Mouse (Mus musculus) left cerebral cortex, postnatal 36 days (tissue): ENCODE data around the gene Ick. TPM values are rescaled to one million over a fixed set of nuclear protein-coding genes. Genes with fewer than 3 reads are reported as not detected.
"Not testable (repeated sequence)": the region's sequence is repeated elsewhere in the genome, so short reads cannot be mapped to it uniquely, and the experiment has no call there.

ENCODE experiments used
- DNase-seq, 2 experiments: peaks; one replicate each; pipeline ENCODE4 v3.0.0; 2021 to 2022; ENCODE audit warnings: low spot score in 2 of 2, mixed read lengths in 1 of 2
- intact Hi-C: fragments of 180-260 bp; cut with DNase I; formaldehyde crosslinking; loops from one replicate; pipeline ENCODE4 v1.15.1; 2025
- total RNA-seq, 2 experiments: library from RNA; stranded (reverse); gene quantifications; 2 replicates each; pipeline ENCODE4 v1.2.3; 2021

Ick gene
- total RNA-seq, result 10 to 100 TPM; 19.3 to 20.6 TPM

DNA sequence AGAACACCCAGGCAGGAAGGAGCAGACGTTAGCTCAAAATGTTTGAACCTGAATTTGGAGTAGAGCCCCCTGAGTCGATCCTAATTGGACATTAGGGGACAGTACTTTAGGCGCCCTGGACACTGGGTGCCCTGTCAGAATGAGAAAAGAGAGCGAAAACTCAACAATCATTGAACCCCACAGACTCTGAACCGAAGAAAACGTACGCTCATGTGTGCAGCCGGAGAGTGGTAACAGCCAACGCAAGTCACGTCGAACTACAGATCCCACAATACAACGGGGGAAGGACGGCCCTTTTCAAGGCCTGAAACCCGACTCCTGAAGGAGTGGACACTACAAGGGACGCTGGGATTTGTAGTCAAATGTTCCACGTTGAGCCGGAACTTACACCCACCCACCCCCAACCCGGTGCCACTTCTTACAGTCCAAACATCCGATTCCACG is at the start of gene Ick, which contains the start of gene Fbxo9:
Gene Ick, plus strand, starts transcription at position 397 of the 444 bp plus-strand sequence.
Gene Fbxo9, minus strand, starts transcription at position 270 of the 444 bp plus-strand sequence.
- intact Hi-C loops, result no loop called here
- DNase-seq, result peak; percentile 86 to 88

DNA sequence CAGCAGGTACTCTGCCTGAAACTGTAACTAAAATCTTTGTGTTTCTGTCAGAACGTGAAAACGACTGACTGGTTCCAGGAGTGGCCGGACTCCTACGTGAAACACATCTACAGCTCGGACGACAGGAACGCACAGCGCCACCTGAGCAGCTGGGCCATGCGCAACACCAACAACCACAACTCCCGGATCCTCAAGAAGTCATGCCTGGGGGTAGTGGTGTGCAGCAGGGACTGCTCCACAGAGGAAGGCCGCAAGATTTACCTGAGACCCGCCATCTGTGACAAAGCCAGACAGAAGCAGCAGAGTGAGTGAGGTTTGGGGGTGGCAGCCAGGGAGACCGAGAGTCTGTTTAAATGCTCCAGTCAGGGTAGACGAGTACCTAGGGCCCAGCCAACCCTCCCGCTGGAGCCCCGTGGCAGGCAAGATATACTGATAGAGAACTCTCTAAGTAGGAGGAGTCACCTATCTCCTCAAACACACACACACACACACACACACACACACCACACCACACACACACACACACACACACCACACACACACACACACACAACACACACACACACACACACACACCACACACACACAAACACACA is 49.4 kb upstream of the Ick start:
- intact Hi-C loops, result no loop called here
- no peak for DNase-seq

DNA sequence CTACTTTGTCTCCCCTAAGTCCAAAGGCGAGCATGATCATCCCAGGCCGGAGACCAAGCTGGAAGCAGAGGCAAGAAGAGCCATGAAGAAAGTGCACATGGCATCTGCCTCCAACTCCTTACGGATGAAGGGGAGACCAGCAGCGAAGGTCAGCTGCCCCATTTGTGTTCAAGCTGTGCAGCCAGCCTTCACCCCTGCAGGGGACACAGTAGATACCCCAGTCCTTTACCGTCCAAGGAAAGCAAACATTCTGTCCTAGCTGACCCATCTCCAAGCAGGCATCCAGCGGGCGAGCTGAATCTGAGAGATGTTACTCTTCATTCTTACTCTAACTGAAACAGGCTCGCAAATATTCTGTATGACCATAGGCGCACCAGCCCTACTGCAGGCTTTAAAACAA is 46.6 kb upstream of the Ick start:
- intact Hi-C loops, result no loop called here
- DNase-seq, result no peak

DNA sequence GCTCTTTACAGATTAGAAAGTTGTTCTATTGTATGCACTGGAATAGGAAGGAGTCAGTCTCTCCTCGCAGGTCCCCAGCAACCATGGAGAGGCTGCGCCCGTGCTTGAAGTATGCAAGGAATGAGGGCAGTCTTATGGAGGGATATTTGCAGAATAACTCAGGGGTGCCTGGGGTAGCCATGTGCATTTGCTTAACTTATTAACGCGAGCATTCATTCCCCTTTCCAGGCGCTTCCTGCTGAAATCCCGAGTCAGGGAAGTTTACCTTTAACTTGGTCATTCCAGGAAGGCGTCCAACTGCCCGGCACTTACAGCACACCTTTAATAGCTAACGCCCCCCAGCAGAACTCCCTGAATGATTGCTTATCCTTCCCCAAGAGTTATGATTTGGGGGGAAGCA is 44.9 kb upstream of the Ick start:
- no peak for DNase-seq
- intact Hi-C loops, result no loop called here

DNA sequence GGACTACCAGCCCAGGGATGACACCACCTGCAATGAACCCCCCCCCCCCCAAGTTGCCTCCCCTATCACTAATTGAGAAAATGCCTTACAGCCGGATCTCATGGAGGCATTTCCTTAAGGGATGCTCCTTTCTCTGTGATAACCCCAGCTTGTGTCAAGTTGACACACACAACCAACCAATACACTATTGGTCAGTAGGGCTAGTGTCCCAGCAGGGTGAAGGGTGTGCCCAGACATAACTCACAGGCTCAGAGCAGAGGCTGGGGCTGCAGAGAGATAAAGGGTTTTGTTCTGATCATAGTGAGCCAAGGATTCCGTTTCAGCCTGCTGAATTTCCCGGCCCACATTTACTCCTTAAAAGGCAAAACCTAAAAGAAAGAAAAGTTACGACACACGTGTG is 38.5 kb upstream of the Ick start:
- intact Hi-C loops, result no loop called here
- no peak for DNase-seq

DNA sequence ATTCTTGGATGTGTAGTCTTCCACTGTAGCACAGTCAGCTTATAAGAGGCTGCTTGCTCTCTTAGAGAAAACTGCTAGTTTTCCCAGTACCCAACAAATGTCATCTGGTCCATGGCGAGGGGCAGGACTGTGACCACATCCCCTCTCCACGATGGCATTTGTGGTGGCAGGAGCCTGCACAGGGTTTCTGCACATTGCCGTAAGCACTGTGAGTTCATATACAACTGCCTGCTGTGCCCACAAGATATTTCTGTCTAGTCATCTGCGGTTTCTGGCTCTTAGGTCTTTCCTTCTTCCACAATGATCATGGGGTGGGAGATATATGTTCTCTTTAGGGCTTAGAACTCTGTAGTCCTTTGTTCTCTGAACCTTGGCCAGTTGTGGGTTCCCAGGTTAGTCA is 37.4 kb upstream of the Ick start:
- DNase-seq, result no peak
- intact Hi-C loops, result no loop called here

DNA sequence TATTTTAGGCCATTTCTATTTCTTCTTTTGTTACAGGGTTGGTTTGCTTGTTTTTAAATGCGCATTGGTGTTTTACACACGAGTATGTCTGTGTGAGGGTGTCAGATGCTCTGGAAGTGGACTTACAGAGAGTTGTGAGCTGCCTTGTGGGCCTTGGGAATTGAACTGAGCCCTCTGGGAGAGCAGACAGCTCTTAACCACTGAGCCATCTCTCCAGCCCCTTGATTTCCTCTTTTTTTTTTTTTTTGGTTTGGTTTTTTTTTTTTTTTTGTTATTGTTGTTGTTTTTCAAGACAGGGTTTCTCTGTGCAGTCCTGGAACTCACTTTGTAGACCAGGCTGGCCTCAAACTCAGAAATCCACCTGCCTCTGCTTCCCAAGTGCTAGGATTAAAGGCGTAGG is 35.7 kb upstream of the Ick start:
- DNase-seq, intact Hi-C loops: not testable (repeated sequence)

DNA sequence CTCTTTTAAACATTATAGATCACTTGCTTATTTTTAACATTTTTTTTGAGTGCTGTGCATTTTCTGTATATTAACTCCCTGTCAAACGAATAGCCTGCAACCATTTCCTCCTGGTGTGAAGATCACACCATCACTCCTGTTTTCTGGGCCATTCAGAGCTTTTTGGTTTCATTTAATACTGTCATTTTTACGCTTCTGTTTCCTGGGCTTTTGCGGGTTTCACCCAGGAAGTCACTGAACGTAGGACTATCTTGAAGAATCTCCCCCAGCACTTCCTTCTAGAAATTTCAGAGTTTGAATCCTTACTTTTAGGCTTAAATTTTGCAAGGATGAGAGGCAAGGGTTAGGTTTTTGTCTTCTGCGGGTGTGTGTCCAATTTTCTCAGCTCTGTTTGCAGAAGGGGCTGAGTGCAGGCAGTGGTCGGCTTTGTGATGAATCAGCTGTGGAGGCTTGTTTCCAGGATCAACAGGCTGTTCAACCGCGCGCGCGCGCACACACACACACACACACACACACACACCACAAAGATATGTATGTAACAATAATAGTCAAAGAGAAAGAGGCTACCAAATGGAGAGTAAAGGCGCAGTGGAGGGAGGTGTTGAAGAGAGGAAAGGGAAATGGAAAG is 35.2 kb upstream of the Ick start:
- intact Hi-C loops, result no loop called here
- DNase-seq, result no peak

DNA sequence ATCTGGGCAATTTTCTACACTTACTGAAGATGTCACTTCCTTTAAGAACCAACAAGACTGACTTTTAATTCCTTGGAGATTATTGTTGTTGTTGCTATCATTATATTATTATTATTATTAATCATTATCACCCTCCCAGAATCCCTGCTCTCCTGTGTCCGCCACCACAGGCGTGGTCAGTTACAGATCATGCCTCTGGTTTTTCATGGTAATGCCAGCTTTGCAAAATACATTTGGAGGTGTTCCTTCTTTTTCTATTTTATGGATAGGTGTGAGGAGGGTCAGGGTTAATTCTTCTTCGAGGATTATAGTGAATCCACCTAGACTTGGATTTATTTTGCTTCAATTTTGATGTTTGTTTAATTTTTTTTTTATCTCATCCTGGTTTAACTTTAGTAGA is 33.7 kb upstream of the Ick start:
- intact Hi-C loops, result no loop called here

DNA sequence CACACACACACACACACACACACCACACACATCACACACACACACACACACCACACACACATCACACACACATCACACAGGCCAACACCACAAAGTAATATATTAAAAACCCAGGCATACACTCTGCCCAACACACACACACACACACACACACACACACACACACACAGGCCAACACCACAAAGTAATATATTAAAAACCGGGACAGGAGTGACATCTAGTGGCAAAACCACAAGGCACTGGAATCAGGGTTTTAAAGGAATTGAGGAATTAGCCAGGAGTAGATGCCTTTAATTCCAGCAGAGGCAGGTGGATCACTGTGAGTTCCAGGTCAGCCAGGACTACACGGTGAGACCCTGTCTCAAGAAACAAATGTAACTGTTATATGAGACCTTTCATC is 30.8 kb upstream of the Ick start:
- intact Hi-C loops, result no loop called here
- no peak for DNase-seq

More for the DNA sequence above, 33.7 kb upstream of the Ick start:
- no peak for DNase-seq

DNA sequence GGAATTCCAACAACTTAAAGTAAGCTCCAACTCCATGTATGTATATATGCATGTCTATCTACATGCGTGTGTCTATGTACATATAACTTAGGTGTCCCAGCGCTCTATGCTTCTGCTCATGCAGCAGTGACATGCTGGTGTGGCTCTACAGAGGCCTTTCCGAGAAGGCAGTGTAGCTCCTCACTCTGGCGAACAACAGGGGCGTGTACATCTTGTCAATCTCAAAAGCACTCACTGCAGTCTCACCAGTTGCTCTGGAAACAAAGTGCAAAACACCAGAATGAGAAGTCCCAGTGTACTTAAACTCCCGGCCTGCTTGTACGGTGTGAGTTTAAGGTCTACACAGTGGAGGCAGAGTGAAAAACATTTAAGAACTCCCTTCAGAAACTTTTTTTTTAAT is 27.2 kb upstream of the Ick start:
- DNase-seq, result no peak

DNA sequence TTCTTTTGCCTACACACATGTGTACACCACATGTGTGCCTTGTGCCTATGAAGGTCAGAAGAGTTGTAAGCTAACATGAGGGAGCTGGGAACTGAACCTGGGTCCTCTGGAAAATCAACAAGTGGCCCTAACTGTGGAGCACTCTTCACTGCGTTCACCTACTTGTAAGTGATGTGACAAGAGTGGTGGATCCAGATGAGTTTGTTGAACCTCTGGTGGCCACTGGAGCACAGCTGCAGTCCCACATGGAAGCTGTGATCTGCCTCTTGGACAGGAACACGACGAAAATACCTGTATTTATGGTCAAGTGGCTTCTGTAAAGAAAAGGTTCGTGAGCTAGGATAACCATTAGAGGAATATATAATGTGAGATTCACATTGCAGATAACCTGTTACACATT is 24.7 kb upstream of the Ick start:
- intact Hi-C loops, result no loop called here
- DNase-seq, result no peak

More for the DNA sequence above, 27.2 kb upstream of the Ick start:
- intact Hi-C loops, result no loop called here

DNA sequence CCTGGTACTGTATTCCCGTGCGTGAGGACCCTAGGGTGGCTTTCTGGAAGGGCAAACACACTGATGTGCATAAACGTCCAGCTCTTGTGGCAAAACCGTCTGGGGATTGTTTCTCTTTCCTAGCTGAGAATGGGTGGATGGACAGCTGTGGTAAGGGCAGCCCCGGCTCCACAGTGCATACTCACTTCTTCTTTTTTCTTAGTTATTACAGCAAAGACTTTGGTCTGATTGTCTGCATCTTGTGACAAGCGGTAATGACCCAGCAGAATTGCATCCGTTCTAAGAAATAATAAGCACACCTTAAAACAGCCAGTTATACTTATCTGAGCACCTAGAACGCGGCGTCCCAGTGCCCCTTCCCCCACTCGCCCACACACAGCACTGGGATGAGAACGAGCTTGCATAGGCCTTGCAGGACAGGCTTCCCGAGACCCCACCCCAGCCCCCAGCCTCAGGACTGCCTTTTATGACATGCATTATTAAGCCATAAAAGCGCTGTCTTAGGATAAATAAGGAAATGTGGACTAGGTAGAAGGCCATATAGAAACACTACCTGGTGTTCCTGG is 23.2 kb upstream of the Ick start:
- no peak for DNase-seq
- intact Hi-C loops, result no loop called here

DNA sequence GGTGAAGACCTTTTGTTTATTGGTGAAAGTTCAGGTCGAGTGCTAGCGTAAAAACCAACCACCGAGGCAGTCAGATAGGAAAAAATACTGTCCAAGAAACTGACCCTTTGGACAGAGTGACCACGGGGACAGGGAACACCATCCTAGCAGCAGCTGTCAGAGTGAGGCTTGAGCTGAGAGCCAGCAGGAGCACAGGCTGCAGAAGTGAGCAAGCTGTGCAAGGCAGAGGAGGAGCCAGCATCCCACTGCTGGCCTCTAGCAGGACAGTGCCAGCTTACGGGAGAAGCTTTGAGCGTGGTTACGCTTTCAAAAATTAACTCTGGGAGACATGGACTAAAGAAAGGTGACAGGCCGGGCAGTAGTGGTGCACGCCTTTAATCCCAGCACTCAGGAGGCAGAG is 21.2 kb upstream of the Ick start:
- no peak for DNase-seq
- intact Hi-C loops, result no loop called here

DNA sequence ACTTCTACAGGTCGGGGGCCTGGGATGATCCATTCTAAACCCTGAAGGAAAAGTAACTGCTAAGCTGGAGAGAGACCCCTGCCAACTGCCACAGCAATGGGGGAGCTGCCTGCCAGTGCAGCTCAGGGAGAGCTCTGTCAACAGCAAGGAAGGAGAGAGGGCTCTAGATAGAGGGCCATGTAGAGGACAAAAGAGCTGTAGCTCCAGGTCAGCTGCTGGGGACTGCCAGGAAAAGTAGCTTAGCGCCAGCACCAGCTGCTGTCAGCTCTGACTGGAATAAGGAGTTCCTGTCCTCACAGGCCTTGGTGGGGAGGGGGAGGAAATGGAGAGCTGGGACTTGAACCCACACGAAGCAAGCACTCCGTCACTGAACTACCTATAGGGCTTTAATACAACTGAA is 20.5 kb upstream of the Ick start:
- no peak for DNase-seq
- intact Hi-C loops, result no loop called here

DNA sequence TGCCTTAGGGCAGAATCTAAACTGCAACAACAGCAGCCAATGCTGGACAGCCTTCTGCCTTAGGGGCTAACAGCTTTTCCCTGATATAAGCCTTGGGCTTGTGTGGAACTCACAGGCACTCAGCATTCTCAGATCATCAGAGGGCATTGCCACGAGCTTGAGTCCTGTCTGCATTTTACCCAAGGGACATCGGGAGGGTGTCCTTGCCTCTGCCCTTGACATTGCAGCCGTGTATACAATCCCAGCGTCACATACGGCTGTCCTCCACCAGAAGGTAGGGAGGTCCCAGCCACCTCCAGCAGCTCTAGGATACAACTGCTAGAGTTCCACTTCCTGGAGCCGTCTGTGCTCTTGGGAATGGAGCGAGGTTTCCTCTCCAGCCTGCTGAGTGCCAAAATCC is 20.0 kb upstream of the Ick start:
- no peak for DNase-seq
- intact Hi-C loops, result no loop called here

DNA sequence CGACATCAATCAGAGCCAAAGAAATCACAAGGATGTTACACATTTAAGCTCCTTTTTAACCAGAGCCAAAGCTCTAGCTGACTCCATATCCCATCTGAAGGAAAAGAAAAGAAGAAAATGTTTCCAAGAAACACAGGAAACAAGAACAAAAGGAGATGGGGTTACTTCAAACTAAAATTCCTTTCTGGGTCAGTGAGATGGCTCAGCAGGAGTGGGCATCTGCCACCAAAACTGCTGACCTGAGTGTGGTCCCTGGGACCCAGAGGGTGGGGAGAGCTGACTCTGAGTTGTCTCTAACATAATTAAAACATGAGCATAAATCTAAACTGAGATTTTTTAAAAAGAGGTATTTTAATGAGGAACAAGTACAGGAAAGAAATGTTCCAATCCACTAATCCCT is 19.1 kb upstream of the Ick start:
- intact Hi-C loops, result no loop called here
- no peak for DNase-seq

DNA sequence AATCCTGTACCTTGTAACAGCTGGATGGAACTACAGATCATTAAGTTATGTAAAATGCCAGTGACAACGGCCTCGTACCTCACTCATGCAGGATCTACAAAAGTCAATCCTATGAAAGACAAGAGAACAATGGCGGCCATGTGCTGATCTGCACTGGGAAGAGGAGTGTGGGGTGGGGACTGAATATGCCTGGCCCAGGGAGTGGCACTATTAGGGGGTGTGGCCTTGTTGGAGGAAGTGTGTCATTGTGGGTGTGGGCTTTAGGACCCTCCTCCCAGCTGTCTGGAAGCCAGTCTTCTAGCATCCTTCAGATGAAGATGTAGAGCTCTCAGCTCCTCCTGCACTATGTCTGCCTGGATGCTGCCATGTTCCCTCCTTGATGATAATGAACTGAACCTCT is 18.4 kb upstream of the Ick start:
- intact Hi-C loops, result no loop called here
- no peak for DNase-seq

DNA sequence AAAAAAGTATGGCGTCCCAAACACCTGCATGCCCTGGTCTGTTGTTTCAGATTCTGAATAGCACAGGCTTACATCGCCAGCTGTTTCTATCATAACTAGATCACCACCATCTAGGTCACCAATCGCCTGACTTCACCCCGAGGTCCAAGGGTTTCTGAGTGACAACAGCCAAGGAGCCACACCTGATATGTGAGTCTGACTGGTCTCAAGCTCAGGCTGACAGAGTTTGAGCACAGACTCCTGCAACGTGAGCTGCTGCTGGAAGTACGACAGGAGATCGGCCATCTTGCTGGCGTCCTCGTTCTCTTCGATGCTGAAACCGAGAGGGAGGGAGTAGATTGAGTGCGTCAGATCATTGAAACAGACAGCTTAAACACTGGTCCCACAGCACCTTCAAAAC is 13.3 kb upstream of the Ick start:
- DNase-seq, result no peak
- intact Hi-C loops, result no loop called here

DNA sequence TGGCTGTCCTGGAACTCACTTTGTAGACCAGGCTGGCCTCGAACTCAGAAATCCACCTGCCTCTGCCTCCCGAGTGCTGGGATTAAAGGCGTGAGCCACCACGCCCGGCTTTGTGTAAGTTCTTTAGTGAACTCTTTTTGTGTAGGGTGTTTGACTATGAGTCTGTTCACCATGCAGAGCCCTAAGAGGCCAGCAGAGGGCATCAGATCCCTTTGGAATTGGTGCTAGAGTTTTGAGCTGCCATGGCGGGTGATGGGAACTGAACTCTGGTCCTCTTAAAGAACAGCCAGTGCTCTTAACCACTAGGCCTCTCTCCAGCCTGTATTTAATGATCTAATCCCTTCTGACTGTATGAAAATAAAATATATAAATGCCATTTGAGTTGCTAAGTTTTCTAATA is 12.6 kb upstream of the Ick start:
- intact Hi-C loops, result no loop called here
- DNase-seq, result no peak

DNA sequence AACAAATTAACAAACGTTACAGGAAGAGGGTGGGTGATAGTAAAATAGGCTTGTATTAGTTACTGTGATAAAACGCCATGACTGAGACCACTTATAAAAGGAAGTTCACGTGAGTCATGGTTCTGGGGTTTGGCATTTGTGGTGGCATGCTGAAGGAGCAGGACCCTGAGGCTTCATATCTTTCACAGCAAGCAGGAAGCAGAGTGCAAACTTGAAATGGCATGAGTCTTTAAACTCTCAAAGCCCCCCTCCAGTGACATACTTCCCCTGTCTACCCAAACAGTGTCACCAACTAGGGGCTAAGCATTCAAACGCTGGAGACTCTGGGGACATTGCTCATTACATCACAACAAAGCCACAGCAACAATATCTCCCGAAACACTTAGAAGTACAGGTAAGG is 8.0 kb upstream of the Ick start:
- no peak for DNase-seq
- intact Hi-C loops, result no loop called here

DNA sequence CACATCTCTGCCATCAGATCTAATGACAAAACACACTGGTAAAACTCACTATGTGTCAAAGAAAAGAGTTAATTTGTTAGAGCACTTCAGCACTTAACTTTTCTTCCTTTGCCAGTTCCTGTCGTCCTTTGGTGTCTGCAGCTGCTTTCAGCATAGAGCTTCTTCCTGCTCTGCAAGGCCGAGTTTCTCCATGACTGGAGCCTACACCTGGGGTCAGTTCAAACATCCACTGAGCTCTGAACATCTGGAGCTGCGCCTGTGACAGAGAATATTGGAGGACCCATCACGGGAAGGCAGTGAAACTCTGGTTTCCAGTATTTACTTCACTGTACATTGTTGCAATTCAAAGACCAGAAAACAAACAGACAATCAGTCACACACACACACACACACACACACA is 7.6 kb upstream of the Ick start:
- no peak for DNase-seq
- intact Hi-C loops, result no loop called here
